ENCODE assay signal across 9 mouse cellular contexts in genomic region chr5:33934081-33934480, GRCm38 (mm10). TPM values are rescaled to one million over a fixed set of nuclear protein-coding genes. Genes with fewer than 3 reads are reported as not detected.
A peak's percentile ranks its signal among the peaks of the same experiment; 100 is the strongest.
DNase-seq lines count a peak whose midpoint lies in the region; ATAC-seq and TF ChIP-seq lines count a peak whose summit lies in the region.
"Had no signal": no experiment of that assay in that cellular context is flagged by ENCODE, and none has a peak within 500 bp of the region (broad histone marks: within the 10 kb centered on the region; RNA-seq: fewer than 3 reads in every experiment).

No protein-coding gene starts in this region.

- peaks cover 25% of the 10 kb centered on the region for H3K4me1 ChIP-seq in kidney, embryonic 15.5 days
- H3K4me1 ChIP-seq in embryonic facial prominence, embryonic 10.5 days: peaks cover 25% of the 10 kb centered on the region
- H3K4me1 ChIP-seq in hindbrain, postnatal 0 days (ENCODE audit: insufficient read depth, low read length): peaks cover 6% of the 10 kb centered on the region; the same call in 1 of the 2 replicates
- H3K4me1 ChIP-seq in midbrain, embryonic 15.5 days: peaks cover 33% of the 10 kb centered on the region

- no peak for DNase-seq in kidney, postnatal 36 days
- no peak for DNase-seq in embryonic facial prominence, embryonic 10.5 days (ENCODE audit: low spot score)
- no peak for DNase-seq in hindbrain, postnatal 0 days (ENCODE audit: low spot score)
- no peak for DNase-seq in retina, postnatal 1 day
- no peak for DNase-seq in adrenal gland, adult 18-20 months (ENCODE audit: low spot score in 2 of 2)
- DNase-seq: gastrocnemius, postnatal 14 days had no signal

- no peaks in the 10 kb centered on the region for H3K27me3 ChIP-seq in kidney, embryonic 15.5 days
- H3K27me3 ChIP-seq in embryonic facial prominence, embryonic 10.5 days (replicated peaks; ENCODE audit: low read depth, poor library complexity, severe bottlenecking): no peaks in the 10 kb centered on the region
- H3K27me3 ChIP-seq in hindbrain, postnatal 0 days (ENCODE audit: insufficient read depth, low read length): no peaks in the 10 kb centered on the region
- H3K27me3 ChIP-seq in midbrain, embryonic 15.5 days (replicated peaks): no peaks in the 10 kb centered on the region

- TF ChIP-seq CTCF in hindbrain, postnatal 0 days (IDR thresholded peaks at IDR 0.05; ENCODE audit: low read depth): no peak

- H3K27ac ChIP-seq in kidney, embryonic 15.5 days: no peak overlapping the region
- H3K27ac ChIP-seq in embryonic facial prominence, embryonic 10.5 days (replicated peaks): no peak overlapping the region
- H3K27ac ChIP-seq in hindbrain, postnatal 0 days: no peak overlapping the region
- no peak overlapping the region for H3K27ac ChIP-seq in midbrain, embryonic 15.5 days

- H3K9me3 ChIP-seq in kidney, embryonic 15.5 days (replicated peaks): peaks cover 4% of the 10 kb centered on the region; the same call in 1 of the 2 replicates
- H3K9me3 ChIP-seq in embryonic facial prominence, embryonic 10.5 days: peaks cover 13% of the 10 kb centered on the region; the same call in 1 of the 2 replicates
- H3K9me3 ChIP-seq in hindbrain, postnatal 0 days (ENCODE audit: low read length): no peaks in the 10 kb centered on the region
- H3K9me3 ChIP-seq in midbrain, embryonic 15.5 days: no peaks in the 10 kb centered on the region

- peak overlapping the region; percentile 74 for H3K4me2 ChIP-seq in kidney, embryonic 15.5 days
- peak overlapping the region; percentile 59 for H3K4me2 ChIP-seq in hindbrain, postnatal 0 days (ENCODE audit: low read depth, low read length)
- peak overlapping the region; percentile 71 for H3K4me2 ChIP-seq in midbrain, embryonic 15.5 days

- 0 out of 2 replicates have a peak overlapping the region, but pooled peaks have one; percentile 96 for H3K4me3 ChIP-seq in kidney, embryonic 15.5 days (replicated peaks)
- H3K4me3 ChIP-seq in embryonic facial prominence, embryonic 10.5 days: peak overlapping the region; percentile 96
- no peak overlapping the region for H3K4me3 ChIP-seq in hindbrain, postnatal 0 days (ENCODE audit: low read length)
- no peak overlapping the region for H3K4me3 ChIP-seq in midbrain, embryonic 15.5 days

- no peak for ATAC-seq in kidney, embryonic 15.5 days (replicated peaks; ENCODE audit: low FRiP score)
- ATAC-seq in hindbrain, postnatal 0 days: no peak
- no peak for ATAC-seq in midbrain, embryonic 15.5 days (replicated peaks)
- ATAC-seq in monocyte, adult 5-6 weeks (replicated peaks; ENCODE audit: insufficient number of reproducible peaks, low FRiP score, low TSS enrichment, poor library complexity, severe bottlenecking): no peak

- H3K36me3 ChIP-seq in kidney, embryonic 15.5 days: peaks cover 42% of the 10 kb centered on the region
- peaks cover 59% of the 10 kb centered on the region for H3K36me3 ChIP-seq in embryonic facial prominence, embryonic 10.5 days (replicated peaks)
- no peaks in the 10 kb centered on the region for H3K36me3 ChIP-seq in hindbrain, postnatal 0 days (ENCODE audit: insufficient read depth, low read length)
- H3K36me3 ChIP-seq in midbrain, embryonic 15.5 days (replicated peaks): peaks cover 12% of the 10 kb centered on the region

- H3K9ac ChIP-seq in kidney, embryonic 15.5 days: no peak overlapping the region
- H3K9ac ChIP-seq in hindbrain, postnatal 0 days (replicated peaks; ENCODE audit: low read length): no peak overlapping the region
- no peak overlapping the region for H3K9ac ChIP-seq in midbrain, embryonic 15.5 days

- WGBS in kidney, embryonic 15.5 days: 77% methylated on average over 2 of the region's 2 CpGs
- WGBS in embryonic facial prominence, embryonic 10.5 days: 93% methylated on average over 2 of the region's 2 CpGs
- 93% methylated on average over 2 of the region's 2 CpGs for WGBS in hindbrain, postnatal 0 days
- 96% methylated on average over 2 of the region's 2 CpGs for WGBS in midbrain, embryonic 15.5 days

RNA-seq across cellular contexts. Expression of gene Nelfa, which starts 2.1 kb away (rescaled TPM):
- polyA plus RNA-seq in kidney, embryonic 15.5 days (2015; fragmentation: Nextera tagmentation; extraction: Ambion mirVana): 62.3 and 64.1 TPM in 2 replicates
- 87.5 and 89.2 TPM in 2 replicates for polyA plus RNA-seq in embryonic facial prominence, embryonic 10.5 days (2016; fragmentation: Nextera tagmentation; extraction: Ambion mirVana)
- 31.2 and 36.2 TPM in 2 replicates for total RNA-seq in hindbrain, postnatal 0 days (2014; rRNA removed)
- 29.4 and 29.6 TPM in 2 replicates for polyA plus RNA-seq in hindbrain, postnatal 0 days (2015; fragmentation: Nextera tagmentation; extraction: Ambion mirVana)
- polyA plus RNA-seq in midbrain, embryonic 15.5 days (2015; fragmentation: Nextera tagmentation; extraction: Ambion mirVana): 43.1 and 44.4 TPM in 2 replicates
- 10 to 100 TPM; 17.9 to 19.9 TPM for total RNA-seq in adrenal gland, adult 18-20 months (2021)
- 16.4 to 26.9 TPM (median 19.6 TPM) in 3 replicates for total RNA-seq in monocyte, adult 5-6 weeks (2017)

RNA-seq across cellular contexts. Expression of gene Gm1673, which starts 49.2 kb away (rescaled TPM):
- polyA plus RNA-seq in kidney, embryonic 15.5 days (2015; fragmentation: Nextera tagmentation; extraction: Ambion mirVana): 105 TPM in 2 replicates
- polyA plus RNA-seq in embryonic facial prominence, embryonic 10.5 days (2016; fragmentation: Nextera tagmentation; extraction: Ambion mirVana): 211 and 214 TPM in 2 replicates
- total RNA-seq in hindbrain, postnatal 0 days (2014; rRNA removed): 626 and 692 TPM in 2 replicates
- 695 and 703 TPM in 2 replicates for polyA plus RNA-seq in hindbrain, postnatal 0 days (2015; fragmentation: Nextera tagmentation; extraction: Ambion mirVana)
- 583 and 656 TPM in 2 replicates for polyA plus RNA-seq in midbrain, embryonic 15.5 days (2015; fragmentation: Nextera tagmentation; extraction: Ambion mirVana)
- total RNA-seq in adrenal gland, adult 18-20 months (2021): 10 to 100 TPM; 21.1 to 39.7 TPM
- total RNA-seq in monocyte, adult 5-6 weeks (2017): 4.8 TPM in 1 of 3 replicates, not detected in the others

Comparison
In these comparisons a context has a peak if more than half of its experiments do, and no peak if none do; other contexts are left out.
1. H3K4me3 ChIP-seq: peak in kidney, embryonic 15.5 days (single experiment) and embryonic facial prominence, embryonic 10.5 days (single experiment); none in hindbrain, postnatal 0 days (single experiment) and midbrain, embryonic 15.5 days (single experiment).
2. Peak in every context shown above with its lines, with median percentiles within 50 percentile points of each other: H3K4me2 ChIP-seq.